10 mouse cellular contexts compared by ENCODE assay signal in genomic region chr1:90927929-90928574, GRCm38 (mm10). TPM values are rescaled to one million over a fixed set of nuclear protein-coding genes. Genes with fewer than 3 reads are reported as not detected.
DNase-seq lines count a peak whose midpoint lies in the region; ATAC-seq lines count a peak whose summit lies in the region.
"Had no signal": no experiment of that assay in that cellular context is flagged by ENCODE, and none has a peak within 500 bp of the region (broad histone marks: within the 10 kb centered on the region; RNA-seq: fewer than 3 reads in every experiment).

No protein-coding gene starts in this region.

- H3K27me3 ChIP-seq in kidney, embryonic 14.5 days (ENCODE audit: control insufficient read depth, insufficient read depth, low read length) = no peaks in the 10 kb centered on the region; the same call in 1 of the 2 replicates
- H3K27me3 ChIP-seq in hindbrain, embryonic 14.5 days (ENCODE audit: control insufficient read depth, insufficient read depth, low read length) = peaks cover 8% of the 10 kb centered on the region; the same call in 1 of the 2 replicates
- H3K27me3 ChIP-seq in midbrain, embryonic 14.5 days (ENCODE audit: control insufficient read depth, insufficient read depth, low read length) = no peaks in the 10 kb centered on the region

- DNase-seq in kidney, adult 8-10 months = no peak
- peak; percentile 41 for DNase-seq in ZHBTc4 (ENCODE audit: low read depth, low spot score)
- DNase-seq in hindbrain, embryonic 14.5 days (ENCODE audit: low spot score) = no peak
- DNase-seq in midbrain, embryonic 14.5 days = no peak
- DNase-seq in right cerebral cortex, postnatal 36 days (ENCODE audit: low spot score in 2 of 2) = no peak
- DNase-seq in adrenal gland, postnatal 4 days (ENCODE audit: low spot score in 2 of 2) = no peak
- DNase-seq in T-cell, adult 2 months (ENCODE audit: low spot score) = no peak

- peak overlapping the region; percentile 35 for H3K4me3 ChIP-seq in kidney, embryonic 14.5 days (ENCODE audit: low read length)
- no peak overlapping the region for H3K4me3 ChIP-seq in hindbrain, embryonic 14.5 days (replicated peaks; ENCODE audit: low read length)
- H3K4me3 ChIP-seq in midbrain, embryonic 14.5 days (replicated peaks; ENCODE audit: low read depth, low read length) = peak overlapping the region; percentile 15; the same call in 1 of the 2 replicates

- WGBS in kidney, embryonic 14.5 days = 2% methylated on average over 23 of the region's 23 CpGs
- 2% methylated on average over 23 of the region's 23 CpGs for WGBS in hindbrain, embryonic 14.5 days
- 1% methylated on average over 23 of the region's 23 CpGs for WGBS in midbrain, embryonic 14.5 days

- no peaks in the 10 kb centered on the region for H3K36me3 ChIP-seq in kidney, embryonic 14.5 days (ENCODE audit: control insufficient read depth, insufficient read depth, low read length)
- H3K36me3 ChIP-seq in hindbrain, embryonic 14.5 days (replicated peaks; ENCODE audit: control insufficient read depth, insufficient read depth) = no peaks in the 10 kb centered on the region
- H3K36me3 ChIP-seq in midbrain, embryonic 14.5 days (ENCODE audit: control insufficient read depth, insufficient read depth, low read length) = no peaks in the 10 kb centered on the region

- 0 out of 2 replicates have a peak, but pooled peaks cover 7% of the 10 kb centered on the region for H3K4me1 ChIP-seq in kidney, embryonic 14.5 days (ENCODE audit: control insufficient read depth, insufficient read depth, low read length)
- no peaks in the 10 kb centered on the region; the same call in 1 of the 2 replicates for H3K4me1 ChIP-seq in hindbrain, embryonic 14.5 days (replicated peaks; ENCODE audit: control insufficient read depth, insufficient read depth, low read length)
- H3K4me1 ChIP-seq in midbrain, embryonic 14.5 days (ENCODE audit: control insufficient read depth, insufficient read depth, low read length) = 0 out of 2 replicates have a peak, but pooled peaks cover 3% of the 10 kb centered on the region

- peak overlapping the region; percentile 40 for H3K9ac ChIP-seq in kidney, embryonic 14.5 days (ENCODE audit: low read depth, low read length)
- H3K9ac ChIP-seq in hindbrain, embryonic 14.5 days = no peak overlapping the region
- no peak overlapping the region; the same call in 1 of the 2 replicates for H3K9ac ChIP-seq in midbrain, embryonic 14.5 days (replicated peaks; ENCODE audit: low read length)

- ATAC-seq in kidney, embryonic 14.5 days (ENCODE audit: low FRiP score, low TSS enrichment) = peak; percentile 51
- 0 out of 2 replicates have a peak, but pooled peaks have one; percentile 21 for ATAC-seq in hindbrain, embryonic 14.5 days (ENCODE audit: low FRiP score)
- no peak for ATAC-seq in midbrain, embryonic 14.5 days (ENCODE audit: low FRiP score, low TSS enrichment)

- peak overlapping the region; percentile 52 for H3K4me2 ChIP-seq in kidney, embryonic 14.5 days (replicated peaks; ENCODE audit: low read depth, low read length)
- peak overlapping the region; percentile 48 for H3K4me2 ChIP-seq in hindbrain, embryonic 14.5 days (replicated peaks)
- H3K4me2 ChIP-seq in midbrain, embryonic 14.5 days (ENCODE audit: low read length) = peak overlapping the region; percentile 49

- no peak overlapping the region for H3K27ac ChIP-seq in kidney, embryonic 14.5 days (ENCODE audit: low read depth, low read length)
- no peak overlapping the region for H3K27ac ChIP-seq in hindbrain, embryonic 14.5 days
- H3K27ac ChIP-seq in midbrain, embryonic 14.5 days (replicated peaks; ENCODE audit: low read depth, low read length) = no peak overlapping the region

- H3K9me3 ChIP-seq in kidney, embryonic 14.5 days (ENCODE audit: control insufficient read depth, low read length) = no peaks in the 10 kb centered on the region
- no peaks in the 10 kb centered on the region for H3K9me3 ChIP-seq in hindbrain, embryonic 14.5 days (ENCODE audit: control insufficient read depth, low read length)
- H3K9me3 ChIP-seq in midbrain, embryonic 14.5 days (ENCODE audit: control insufficient read depth, low read length) = no peaks in the 10 kb centered on the region

RNA-seq across cellular contexts. Expression of gene Mlph, which starts 13.2 kb away (rescaled TPM):
- polyA plus RNA-seq in kidney, embryonic 14.5 days (2014; fragmentation: Nextera tagmentation; extraction: Ambion mirVana) = 0.61 TPM in 1 of 2 replicates, not detected in the other
- 0.13 TPM in 2 replicates for polyA plus RNA-seq in hindbrain, embryonic 14.5 days (2014; fragmentation: Nextera tagmentation; extraction: Ambion mirVana)
- polyA plus RNA-seq in midbrain, embryonic 14.5 days (2014; fragmentation: Nextera tagmentation; extraction: Ambion mirVana) = 0.12 and 0.42 TPM in 2 replicates
- total RNA-seq in adrenal gland, postnatal 4 days (2021) = 1 to 10 TPM; 1.6 to 2.2 TPM
- total RNA-seq: MEL had no signal

RNA-seq across cellular contexts. Expression of gene Prlh, which starts 24.9 kb away (rescaled TPM):
- polyA plus RNA-seq in kidney, embryonic 14.5 days (2014; fragmentation: Nextera tagmentation; extraction: Ambion mirVana) = not detected in 2 replicates
- not detected in 2 replicates for polyA plus RNA-seq in hindbrain, embryonic 14.5 days (2014; fragmentation: Nextera tagmentation; extraction: Ambion mirVana)
- not detected in 2 replicates for polyA plus RNA-seq in midbrain, embryonic 14.5 days (2014; fragmentation: Nextera tagmentation; extraction: Ambion mirVana)
- total RNA-seq in adrenal gland, postnatal 4 days (2021) = not detected
- total RNA-seq: liver, adult 2 months; MEL had no signal
- polyA plus RNA-seq: liver, adult 2 months had no signal

RNA-seq across cellular contexts. Expression of gene Rab17, which starts 41.4 kb away (rescaled TPM):
- polyA plus RNA-seq in kidney, embryonic 14.5 days (2014; fragmentation: Nextera tagmentation; extraction: Ambion mirVana) = 3.7 and 6.1 TPM in 2 replicates
- 0.13 TPM in 1 of 2 replicates, not detected in the other for polyA plus RNA-seq in hindbrain, embryonic 14.5 days (2014; fragmentation: Nextera tagmentation; extraction: Ambion mirVana)
- polyA plus RNA-seq in midbrain, embryonic 14.5 days (2014; fragmentation: Nextera tagmentation; extraction: Ambion mirVana) = 0.30 TPM in 1 of 2 replicates, not detected in the other
- total RNA-seq in adrenal gland, postnatal 4 days (2021) = 1 to 10 TPM; 1.2 to 2.5 TPM
- total RNA-seq: MEL had no signal
